Comparison of ENCODE assay signal across 16 mouse cellular contexts in the genomic region with DNA sequence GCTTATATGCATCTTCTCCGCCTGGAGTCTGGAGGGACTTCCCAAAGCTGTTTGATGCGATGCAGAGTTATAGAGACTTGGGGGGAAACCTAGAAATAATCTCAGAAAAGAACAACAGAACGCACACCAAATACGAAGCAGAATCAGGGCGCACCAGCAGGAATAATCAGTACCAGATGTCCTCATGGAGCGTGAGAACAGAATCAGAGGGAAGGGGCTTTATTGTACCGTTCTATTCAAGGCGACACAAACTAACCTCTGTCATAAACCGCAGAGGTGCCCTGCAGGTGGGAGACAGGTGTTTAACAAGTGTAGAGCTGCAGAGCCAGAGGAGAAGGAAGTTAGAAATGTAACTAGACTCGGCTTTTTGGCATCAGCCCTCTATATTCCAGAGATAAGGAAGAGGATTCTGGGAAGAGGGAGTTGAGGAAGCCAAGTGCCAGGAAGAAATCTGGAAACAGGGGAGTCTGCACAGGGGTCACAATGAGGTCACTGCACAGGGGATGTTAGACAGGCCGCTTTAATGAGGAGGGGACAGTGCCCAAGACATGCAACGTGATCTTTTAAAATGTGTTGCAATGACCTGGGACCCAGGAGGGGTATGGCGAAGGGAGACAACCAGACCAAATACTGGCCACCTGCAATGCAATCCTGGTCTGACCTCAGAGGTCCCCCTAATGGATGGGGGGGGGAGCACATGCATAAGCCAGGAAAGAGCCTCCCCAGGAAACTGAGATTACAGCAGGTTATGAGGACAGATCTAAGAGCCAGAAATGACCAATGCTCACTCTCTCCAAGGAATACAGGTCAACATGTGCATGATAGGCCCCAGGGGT.
DNase-seq lines count a peak whose midpoint lies in the region; ATAC-seq lines count a peak whose summit lies in the region.
"Had no signal": no experiment of that assay in that cellular context is flagged by ENCODE, and none has a peak within 500 bp of the region (broad histone marks: within the 10 kb centered on the region; RNA-seq: fewer than 3 reads in every experiment).

No protein-coding gene starts in this region.

- H3K9ac ChIP-seq in kidney, embryonic 14.5 days (ENCODE audit: low read depth, low read length), result no peak overlapping the region
- H3K9ac ChIP-seq: liver, embryonic 15.5 days had no signal

- H3K9me3 ChIP-seq in heart, embryonic 10.5 days, result no peaks in the 10 kb centered on the region
- no peaks in the 10 kb centered on the region for H3K9me3 ChIP-seq in kidney, embryonic 14.5 days (ENCODE audit: control insufficient read depth, low read length)
- H3K9me3 ChIP-seq: liver, embryonic 15.5 days had no signal

- no peak overlapping the region for H3K27ac ChIP-seq in heart, embryonic 10.5 days
- no peak overlapping the region for H3K27ac ChIP-seq in kidney, embryonic 14.5 days (ENCODE audit: low read depth, low read length)
- H3K27ac ChIP-seq: liver, embryonic 15.5 days; stomach, postnatal 0 days had no signal

- intact Hi-C loops in gastrocnemius, postnatal 36 days (cut with DNase I), result loop anchor here (5.0 to 10.0 kb wide), 2 partner anchors 248 to 654 kb away; no protein-coding TSS in a partner anchor
- intact Hi-C loops in heart, postnatal 14 days (cut with DNase I), result loop anchor here (5.0 to 10.0 kb wide), 2 partner anchors 53 to 604 kb away; no protein-coding TSS in a partner anchor

- H3K27me3 ChIP-seq in heart, embryonic 10.5 days (ENCODE audit: insufficient read depth, poor library complexity, severe bottlenecking), result no peaks in the 10 kb centered on the region
- no peaks in the 10 kb centered on the region for H3K27me3 ChIP-seq in kidney, embryonic 14.5 days (ENCODE audit: control insufficient read depth, insufficient read depth, low read length)
- H3K27me3 ChIP-seq: liver, embryonic 15.5 days had no signal

- no peak for ATAC-seq in kidney, embryonic 14.5 days (ENCODE audit: low FRiP score, low TSS enrichment)
- ATAC-seq: hindbrain, embryonic 16.5 days had no signal

- WGBS in heart, embryonic 10.5 days, result 69% methylated on average over 13 of the region's 13 CpGs
- WGBS in kidney, embryonic 14.5 days, result 67% methylated on average over 13 of the region's 13 CpGs

- H3K4me1 ChIP-seq in heart, embryonic 10.5 days, result peaks cover 8% of the 10 kb centered on the region
- H3K4me1 ChIP-seq in kidney, embryonic 14.5 days (ENCODE audit: control insufficient read depth, insufficient read depth, low read length), result peaks cover 15% of the 10 kb centered on the region; the same call in 1 of the 2 replicates
- H3K4me1 ChIP-seq: liver, embryonic 15.5 days had no signal

- no peak overlapping the region for H3K4me3 ChIP-seq in heart, embryonic 10.5 days
- H3K4me3 ChIP-seq in kidney, embryonic 14.5 days (ENCODE audit: low read length), result no peak overlapping the region
- H3K4me3 ChIP-seq: liver, embryonic 15.5 days had no signal

- no peaks in the 10 kb centered on the region for H3K36me3 ChIP-seq in heart, embryonic 10.5 days
- no peaks in the 10 kb centered on the region for H3K36me3 ChIP-seq in kidney, embryonic 14.5 days (ENCODE audit: control insufficient read depth, insufficient read depth, low read length)
- H3K36me3 ChIP-seq: liver, embryonic 15.5 days had no signal

- no peak overlapping the region for H3K4me2 ChIP-seq in kidney, embryonic 14.5 days (replicated peaks; ENCODE audit: low read depth, low read length)
- H3K4me2 ChIP-seq: liver, embryonic 15.5 days had no signal

- DNase-seq in heart, adult 11 months, result peak; percentile 99
- no peak for DNase-seq in heart, embryonic 10.5 days (ENCODE audit: low spot score)
- DNase-seq in embryo, embryonic 10.5 days (ENCODE audit: low spot score), result peak; percentile 24
- peak; percentile 19 to 35 for DNase-seq in gastrocnemius, postnatal 36 days
- DNase-seq in heart, postnatal 14 days, result peak; percentile 32 to 45
- DNase-seq in left cerebral cortex, adult 9 months (ENCODE audit: low spot score in 2 of 2), result no peak
- no peak for DNase-seq in yolk sac, embryonic 10.5 days (ENCODE audit: low spot score)
- DNase-seq: adrenal gland, adult 2 months; cerebellum, adult 8-10 months; kidney, adult 2 months; lung, postnatal 4 days; midbrain, embryonic 14.5 days had no signal

Comparison
In these comparisons a context has a peak if more than half of its experiments do, and no peak if none do; other contexts are left out.
1. DNase-seq: peak in heart, adult 11 months (single experiment), embryo, embryonic 10.5 days (single experiment), gastrocnemius, postnatal 36 days (2 of 2) and heart, postnatal 14 days (2 of 2); none in heart, embryonic 10.5 days (single experiment), left cerebral cortex, adult 9 months (0 of 2) and yolk sac, embryonic 10.5 days (single experiment).